Mouse (Mus musculus) C3H10T1/2 (cell line): ENCODE data around the gene Rpl5. TPM values are rescaled to one million over a fixed set of nuclear protein-coding genes. Genes with fewer than 3 reads are reported as not detected.

Experiments used
- polyA plus RNA-seq, 2 experiments: library from polyadenylated mRNA; unstranded; fragments of >200 nt; fragmentation: generic; extraction: Trizol; gene quantifications; one replicate each; pipeline ENCODE4 v1.2.1; 2012; ENCODE audit warnings: missing spikeins in 2 of 2

Gene Rpl5
- polyA plus RNA-seq = 10 to 100 TPM; 55.2 to 76.5 TPM

DNA sequence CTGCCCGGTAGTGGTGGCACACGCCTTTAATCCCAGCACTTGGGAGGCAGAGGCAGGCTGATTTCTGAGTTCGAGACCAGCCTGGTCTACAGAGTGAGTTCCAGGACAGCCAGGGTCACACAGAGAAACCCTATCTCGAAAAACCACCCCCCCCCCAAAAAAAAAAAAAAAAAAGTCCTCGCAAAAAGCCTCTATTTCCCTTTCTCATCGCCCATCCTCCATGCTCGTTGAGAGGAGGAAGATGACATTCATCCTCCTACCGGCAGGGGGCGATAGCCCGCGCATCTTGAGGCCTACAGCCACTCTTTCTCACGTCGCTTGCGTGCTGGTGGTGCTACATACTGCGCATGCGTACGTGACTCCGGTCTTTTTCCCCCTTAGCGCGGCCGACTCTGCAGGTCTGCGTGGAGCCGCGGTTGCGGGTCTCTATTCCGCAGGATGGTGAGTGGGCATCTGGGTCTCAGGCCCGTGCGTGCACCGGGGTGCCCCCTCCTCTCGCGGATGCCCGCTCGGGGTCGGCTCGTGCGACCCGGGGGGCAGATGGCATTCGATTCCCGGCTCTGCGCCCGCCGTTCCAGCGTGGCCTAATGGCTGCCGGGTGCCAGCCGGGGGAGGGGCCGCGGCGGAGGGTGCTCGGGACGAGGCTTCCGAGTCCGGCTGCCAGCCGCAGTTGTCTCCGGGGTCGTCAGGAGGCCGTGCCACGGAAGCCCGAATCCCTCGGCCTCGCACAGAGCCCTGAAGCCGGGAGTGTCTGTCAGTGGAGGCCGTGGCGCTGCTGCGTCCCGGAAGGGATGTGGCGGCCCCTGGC lies at the start of gene Rpl5:
TSS of gene Rpl5 (plus strand) at position 297 of the 808 bp plus-strand sequence.

GRCm38 (mm10) chr5:107874561-107875260 lies 25.6 kb upstream of the Rpl5 start, which contains the start of gene Evi5:
Evi5 (minus strand) TSS chr5:107875107.

Other genes starting within 250 kb of the Rpl5 start
- gene Gfi1, start 174.5 kb upstream of the Rpl5 start, polyA plus RNA-seq = under 1 TPM in 1 of 2 experiments, not detected in 1; 0.05 TPM
- gene Ube2d2b, start 70.4 kb upstream of the Rpl5 start, polyA plus RNA-seq = not detected
- gene Evi5, start 25.4 kb upstream of the Rpl5 start, polyA plus RNA-seq = 1 to 10 TPM; 1.0 to 6.1 TPM
- 1 to 10 TPM in 1 of 2 experiments, under 1 TPM in 1; 0.75 to 5.2 TPM for gene Fam69a, start 86.6 kb downstream of the Rpl5 start, polyA plus RNA-seq
- 1 to 10 TPM; 1.5 to 3.1 TPM for gene Mtf2, start 165.2 kb downstream of the Rpl5 start, polyA plus RNA-seq
- gene Tmed5, start 232.1 kb downstream of the Rpl5 start, polyA plus RNA-seq = 1 to 10 TPM; 2.0 to 4.9 TPM
- gene Ccdc18, start 232.4 kb downstream of the Rpl5 start, polyA plus RNA-seq = under 1 TPM; 0.13 to 0.77 TPM